Mouse (Mus musculus) limb, embryonic 10.5 days (tissue): ENCODE results near the gene Antxr1. TPM values are rescaled to one million over a fixed set of nuclear protein-coding genes. Genes with fewer than 3 reads are reported as not detected.

Experiments used
- DNase-seq: peaks from one replicate; pipeline ENCODE4 v3.0.0-alpha.2; 2017; ENCODE audit warnings: low spot score
- H3K27ac ChIP-seq: fragments of 300-500 bp; sonication (generic); 2 replicates; pipeline ENCODE4 v1.5.1; 2016; ENCODE audit warnings: mild to moderate bottlenecking
- H3K27me3 ChIP-seq: fragments of 300-500 bp; sonication (generic); 2 replicates; pipeline ENCODE4 v1.6.1; 2016; ENCODE audit warnings: low read depth, mild to moderate bottlenecking; ENCODE audit not compliant: poor library complexity, severe bottlenecking
- H3K36me3 ChIP-seq: fragments of 300-500 bp; sonication (generic); 2 replicates; pipeline ENCODE4 v1.6.1; 2016; ENCODE audit warnings: mild to moderate bottlenecking, moderate library complexity
- H3K4me1 ChIP-seq: fragments of 300-500 bp; sonication (generic); 2 replicates; pipeline ENCODE4 v1.6.1; 2016
- H3K4me3 ChIP-seq: fragments of 300-500 bp; sonication (generic); 2 replicates; pipeline ENCODE4 v1.5.1; 2016; ENCODE audit warnings: mild to moderate bottlenecking, moderate library complexity
- H3K9me3 ChIP-seq: fragments of 300-500 bp; sonication (generic); replicated peaks from 2 replicates; pipeline ENCODE4 v1.6.1; 2016; ENCODE audit warnings: mild to moderate bottlenecking
- WGBS: fragments of 180-500 bp; shearing (Covaris S2); methylation state at CpG from one replicate; pipeline ENCODE4 v1.1.7; 2016; 5-methylcytosine and 5-hydroxymethylcytosine counted together
- polyA plus RNA-seq: library from polyadenylated mRNA; unstranded; fragments of >200 nt; fragmentation: Nextera tagmentation; extraction: Ambion mirVana; gene quantifications from 2 replicates; pipeline ENCODE4 v1.2.1, GENCODE M21; 2016

Antxr1 gene
- polyA plus RNA-seq, 1 experiment from 2014 or later = 9.5 TPM

GRCm38 (mm10) chr6:87225286-87225685 lies 110.3 kb downstream of the Antxr1 start:
- no peaks in the 10 kb centered on the region for H3K27me3 ChIP-seq
- no peak for DNase-seq
- H3K9me3 ChIP-seq = no peaks in the 10 kb centered on the region
- WGBS = 89% methylated on average over 1 of the region's 1 CpGs
- peaks cover 11% of the 10 kb centered on the region; the same call in 1 of the 2 replicates for H3K36me3 ChIP-seq
- H3K4me3 ChIP-seq = no peak overlapping the region
- peak overlapping the region; percentile 36 for H3K27ac ChIP-seq
- peaks cover 47% of the 10 kb centered on the region for H3K4me1 ChIP-seq

GRCm38 (mm10) chr6:87222854-87223631 lies 112.6 kb downstream of the Antxr1 start:
- Histone ChIP-seq H3K4me1 (peaks cover 64% of the 10 kb centered on the region), H3K9me3 (no peaks in the 10 kb centered on the region), H3K27me3 (no peaks in the 10 kb centered on the region), H3K36me3 (no peaks in the 10 kb centered on the region), H3K27ac (no peak overlapping the region), H3K4me3 (no peak overlapping the region)
- no peak for DNase-seq
- 73% methylated on average over 10 of the region's 10 CpGs for WGBS

- Histone ChIP-seq H3K4me3 (0 out of 2 replicates have a peak overlapping the region, but pooled peaks have one; percentile 22), H3K4me1 (peaks cover 68% of the 10 kb centered on the region), H3K27ac (peak overlapping the region; percentile 86), H3K9me3 (no peaks in the 10 kb centered on the region), H3K27me3 (no peaks in the 10 kb centered on the region), H3K36me3 (peaks cover 25% of the 10 kb centered on the region)
- DNase-seq = peak; percentile 61
- WGBS = 55% methylated on average over 13 of the region's 13 CpGs
These were observed 116.3 kb downstream of the Antxr1 start for GRCm38 (mm10) chr6:87219061-87219992.

GRCm38 (mm10) chr6:87216114-87216591 lies 119.5 kb downstream of the Antxr1 start:
- Histone ChIP-seq H3K4me1 (peaks cover 56% of the 10 kb centered on the region), H3K4me3 (no peak overlapping the region), H3K27ac (peak overlapping the region; percentile 61; the same call in 1 of the 2 replicates), H3K36me3 (peaks cover 50% of the 10 kb centered on the region), H3K9me3 (no peaks in the 10 kb centered on the region), H3K27me3 (no peaks in the 10 kb centered on the region)
- DNase-seq = no peak
- WGBS = 81% methylated on average over 2 of the region's 2 CpGs

GRCm38 (mm10) chr6:87213262-87213661 lies 122.4 kb downstream of the Antxr1 start:
- Histone ChIP-seq H3K4me3 (no peak overlapping the region), H3K4me1 (peaks cover 28% of the 10 kb centered on the region), H3K27me3 (no peaks in the 10 kb centered on the region), H3K9me3 (no peaks in the 10 kb centered on the region), H3K36me3 (peaks cover 65% of the 10 kb centered on the region), H3K27ac (no peak overlapping the region)
- WGBS = 76% methylated on average over 7 of the region's 7 CpGs
- DNase-seq = no peak

GRCm38 (mm10) chr6:87211551-87211950 lies 124.1 kb downstream of the Antxr1 start:
- Histone ChIP-seq H3K36me3 (peaks cover 60% of the 10 kb centered on the region), H3K27me3 (no peaks in the 10 kb centered on the region), H3K4me1 (peaks cover 25% of the 10 kb centered on the region), H3K4me3 (no peak overlapping the region), H3K27ac (no peak overlapping the region), H3K9me3 (no peaks in the 10 kb centered on the region)
- WGBS = 88% methylated on average over 3 of the region's 3 CpGs
- DNase-seq = no peak

GRCm38 (mm10) chr6:87207373-87207982 lies 128.1 kb downstream of the Antxr1 start:
- H3K27me3 ChIP-seq = no peaks in the 10 kb centered on the region
- peaks cover 46% of the 10 kb centered on the region for H3K36me3 ChIP-seq
- 84% methylated on average over 13 of the region's 13 CpGs for WGBS
- DNase-seq = no peak
- H3K4me1 ChIP-seq = peaks cover 10% of the 10 kb centered on the region
- no peak overlapping the region for H3K27ac ChIP-seq
- H3K9me3 ChIP-seq = no peaks in the 10 kb centered on the region
- H3K4me3 ChIP-seq = no peak overlapping the region

- DNase-seq = no peak
- no peaks in the 10 kb centered on the region for H3K9me3 ChIP-seq
- 93% methylated on average over 4 of the region's 4 CpGs for WGBS
- no peak overlapping the region for H3K4me3 ChIP-seq
- peaks cover 10% of the 10 kb centered on the region for H3K4me1 ChIP-seq
- H3K27ac ChIP-seq = no peak overlapping the region
- H3K36me3 ChIP-seq = peaks cover 46% of the 10 kb centered on the region
- H3K27me3 ChIP-seq = no peaks in the 10 kb centered on the region
These were observed 128.8 kb downstream of the Antxr1 start for GRCm38 (mm10) chr6:87206790-87207189.

- 82% methylated on average over 4 of the region's 4 CpGs for WGBS
These were observed 132.2 kb downstream of the Antxr1 start for GRCm38 (mm10) chr6:87203467-87203866.

GRCm38 (mm10) chr6:87203065-87203464 lies 132.6 kb downstream of the Antxr1 start:
- peaks cover 10% of the 10 kb centered on the region for H3K4me1 ChIP-seq
- no peak overlapping the region for H3K4me3 ChIP-seq
- 82% methylated on average over 2 of the region's 2 CpGs for WGBS
- DNase-seq = no peak
- H3K9me3 ChIP-seq = no peaks in the 10 kb centered on the region
- no peak overlapping the region for H3K27ac ChIP-seq
- H3K27me3 ChIP-seq = no peaks in the 10 kb centered on the region
- H3K36me3 ChIP-seq = peaks cover 32% of the 10 kb centered on the region

More at GRCm38 (mm10) chr6:87203467-87203866, 132.2 kb downstream of the Antxr1 start:
- Histone ChIP-seq H3K27ac (no peak overlapping the region), H3K9me3 (no peaks in the 10 kb centered on the region), H3K4me1 (peaks cover 10% of the 10 kb centered on the region), H3K27me3 (no peaks in the 10 kb centered on the region), H3K4me3 (no peak overlapping the region), H3K36me3 (peaks cover 32% of the 10 kb centered on the region)
- DNase-seq = no peak

- no peak for DNase-seq
- 94% methylated on average over 13 of the region's 13 CpGs for WGBS
- peaks cover 10% of the 10 kb centered on the region for H3K4me1 ChIP-seq
- H3K27ac ChIP-seq = no peak overlapping the region
- no peaks in the 10 kb centered on the region for H3K9me3 ChIP-seq
- no peak overlapping the region for H3K4me3 ChIP-seq
- no peaks in the 10 kb centered on the region for H3K27me3 ChIP-seq
- peaks cover 32% of the 10 kb centered on the region for H3K36me3 ChIP-seq
These were observed 133.5 kb downstream of the Antxr1 start for GRCm38 (mm10) chr6:87202048-87202605.

GRCm38 (mm10) chr6:87189755-87190154 lies 145.9 kb downstream of the Antxr1 start:
- Histone ChIP-seq H3K4me3 (no peak overlapping the region), H3K27ac (no peak overlapping the region), H3K9me3 (no peaks in the 10 kb centered on the region), H3K36me3 (peaks cover 53% of the 10 kb centered on the region), H3K27me3 (no peaks in the 10 kb centered on the region), H3K4me1 (peaks cover 4% of the 10 kb centered on the region; the same call in 1 of the 2 replicates)
- no peak for DNase-seq
- WGBS = 79% methylated on average over 3 of the region's 3 CpGs
